Mouse (Mus musculus) kidney, adult 2 months (tissue): ENCODE data around the gene Nfatc3.

Experiments used
- CTCF ChIP-seq: fragments of 200-500 bp; conservative IDR thresholded peaks from 2 replicates; pipeline ENCODE4 v1.5.1; 2011; ENCODE audit warnings: low read depth, mild to moderate bottlenecking, control low read depth, low read length, moderate library complexity, mixed read lengths; ENCODE audit not compliant: insufficient read depth, insufficient read length
- POLR2A ChIP-seq: fragments of 200-500 bp; IDR thresholded peaks from one replicate; pipeline ENCODE4 v1.6.1; 2011; ENCODE audit warnings: low read depth, low read length, control low read depth

- TF ChIP-seq CTCF (no peak), POLR2A (no peak)
Measured at GRCm38 (mm10) chr8:106131488-106132222, 73.0 kb downstream of the Nfatc3 start.
